Mouse (Mus musculus) lung, postnatal 0 days (tissue): ENCODE data around the gene Zkscan17. TPM values are rescaled to one million over a fixed set of nuclear protein-coding genes. Genes with fewer than 3 reads are reported as not detected.
A peak's percentile ranks its signal among the peaks of the same experiment; 100 is the strongest.

ENCODE experiments used
- ATAC-seq: fragments of 200-750 bp; cut with Nextera tagmentation; 2 replicates; pipeline ENCODE4 v1.8.0; 2017; ENCODE audit warnings: moderate library complexity
- DNase-seq: peaks from one replicate; pipeline ENCODE4 v3.0.0-alpha.2; 2016; ENCODE audit warnings: low spot score
- H3K27ac ChIP-seq: fragments of 300-500 bp; sonication (generic); 2 replicates; pipeline ENCODE4 v1.5.1; 2014; ENCODE audit warnings: antibody characterized with exemption, mild to moderate bottlenecking, low read length, mixed read lengths
- H3K27me3 ChIP-seq: fragments of 300-500 bp; sonication (generic); replicated peaks from 2 replicates; pipeline ENCODE4 v1.6.1; 2014; ENCODE audit warnings: low read length, mixed read lengths; ENCODE audit not compliant: insufficient read depth
- H3K36me3 ChIP-seq: fragments of 300-500 bp; sonication (generic); 2 replicates; pipeline ENCODE4 v1.6.1; 2014; ENCODE audit warnings: low read length, mixed read lengths; ENCODE audit not compliant: insufficient read depth
- H3K4me1 ChIP-seq: fragments of 300-500 bp; sonication (generic); 2 replicates; pipeline ENCODE4 v1.6.1; 2014; ENCODE audit warnings: antibody characterized with exemption, low read depth, low read length, mixed read lengths; ENCODE audit not compliant: insufficient read depth
- H3K4me2 ChIP-seq: fragments of 300-500 bp; sonication (generic); replicated peaks from 2 replicates; pipeline ENCODE4 v1.6.1; 2014; ENCODE audit warnings: low read depth, mild to moderate bottlenecking, low read length, moderate library complexity, mixed read lengths
- H3K4me3 ChIP-seq: fragments of 300-500 bp; sonication (generic); 2 replicates; pipeline ENCODE4 v1.5.1; 2014; ENCODE audit warnings: low read depth, low read length
- H3K9ac ChIP-seq: fragments of 300-500 bp; sonication (generic); replicated peaks from 2 replicates; pipeline ENCODE4 v1.6.1; 2014; ENCODE audit warnings: low read depth, mild to moderate bottlenecking
- H3K9me3 ChIP-seq: fragments of 300-500 bp; sonication (generic); 2 replicates; pipeline ENCODE4 v1.6.1; 2016; ENCODE audit warnings: low read length, mixed read lengths
- CTCF ChIP-seq: IDR thresholded peaks from 2 replicates; pipeline ENCODE4 v1.5.1; 2016; ENCODE audit warnings: antibody characterized with exemption, mild to moderate bottlenecking
- EP300 ChIP-seq: IDR thresholded peaks from 2 replicates; pipeline ENCODE4 v1.6.1; 2016; ENCODE audit warnings: antibody characterized with exemption, mild to moderate bottlenecking, control low read depth
- WGBS: fragments of 180-500 bp; shearing (Covaris S2); extraction: QIAGEN DNeasy Blood & Tissue Kit; methylation state at CpG from one replicate; pipeline ENCODE4 v1.1.7; 2014; 5-methylcytosine and 5-hydroxymethylcytosine counted together
- polyA plus RNA-seq: library from polyadenylated mRNA; unstranded; fragments of >200 nt; fragmentation: Nextera tagmentation; extraction: Ambion mirVana; gene quantifications from 2 replicates; pipeline ENCODE4 v1.2.1, GENCODE M21; 2015

The Zkscan17 gene
- polyA plus RNA-seq, 1 experiment from 2014 or later: 13.3 TPM

DNA sequence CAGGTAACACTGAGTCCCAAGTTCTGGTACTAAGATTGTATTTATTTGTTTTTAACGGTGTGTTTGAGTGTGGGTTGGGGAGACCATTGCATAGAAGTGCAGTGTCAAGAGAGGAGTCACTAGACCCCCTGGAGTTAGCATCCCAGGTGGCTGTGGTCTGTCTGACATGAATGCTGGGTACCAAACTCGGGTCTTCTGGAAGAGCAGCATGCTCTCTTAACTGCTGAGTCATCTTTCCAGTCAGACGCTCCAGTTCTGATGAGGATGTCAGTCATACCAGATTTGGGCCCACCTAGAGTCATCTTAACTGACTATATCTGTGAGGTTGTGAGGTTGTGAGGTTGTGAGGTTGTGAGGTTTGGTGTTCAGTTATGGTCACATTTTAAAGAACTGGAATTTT lies 34.4 kb upstream of the Zkscan17 start:
- no peak overlapping the region for H3K27ac ChIP-seq
- DNase-seq (no peak), ATAC-seq (no peak)
- H3K36me3 ChIP-seq: no peaks in the 10 kb centered on the region
- WGBS: 46% methylated on average over 3 of the region's 3 CpGs
- no peak overlapping the region for H3K4me2 ChIP-seq
- H3K4me3 ChIP-seq: no peak overlapping the region
- no peak overlapping the region for H3K9ac ChIP-seq
- H3K4me1 ChIP-seq: no peaks in the 10 kb centered on the region
- H3K27me3 ChIP-seq: no peaks in the 10 kb centered on the region
- no peak for TF ChIP-seq CTCF
- TF ChIP-seq EP300: no peak
- no peaks in the 10 kb centered on the region for H3K9me3 ChIP-seq

GRCm38 (mm10) chr11:59554535-59554934 lies 28.0 kb upstream of the Zkscan17 start:
- Histone ChIP-seq H3K9ac (no peak overlapping the region), H3K27me3 (no peaks in the 10 kb centered on the region), H3K27ac (no peak overlapping the region), H3K36me3 (no peaks in the 10 kb centered on the region), H3K4me3 (no peak overlapping the region), H3K9me3 (no peaks in the 10 kb centered on the region), H3K4me2 (no peak overlapping the region), H3K4me1 (no peaks in the 10 kb centered on the region)
- ATAC-seq (no peak), DNase-seq (no peak)
- 75% methylated on average over 8 of the region's 8 CpGs for WGBS
- no peak for TF ChIP-seq CTCF
- TF ChIP-seq EP300: no peak

DNA sequence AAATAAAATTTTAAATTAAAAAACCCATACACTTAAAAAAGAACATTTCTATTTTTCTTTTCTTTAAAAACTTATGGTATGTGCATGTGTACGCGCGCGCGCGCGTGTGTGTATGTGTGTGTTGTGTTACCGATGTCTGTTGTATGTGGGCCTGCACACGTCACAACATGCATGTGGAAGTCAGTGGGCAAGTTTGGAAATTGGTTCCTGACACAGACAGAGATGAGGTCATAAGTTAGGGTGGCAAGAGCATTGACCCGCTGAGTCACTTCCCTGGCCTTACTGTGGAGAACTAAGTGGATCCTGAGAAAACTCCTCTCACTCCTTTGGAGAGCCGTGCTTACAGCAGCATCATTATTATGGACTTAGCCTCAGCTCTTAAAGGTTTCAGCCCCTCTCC lies 27.6 kb upstream of the Zkscan17 start:
- no peak overlapping the region for H3K4me3 ChIP-seq
- H3K4me1 ChIP-seq: no peaks in the 10 kb centered on the region
- no peak for ATAC-seq
- H3K36me3 ChIP-seq: no peaks in the 10 kb centered on the region
- no peaks in the 10 kb centered on the region for H3K9me3 ChIP-seq
- DNase-seq: peak; percentile 18
- no peaks in the 10 kb centered on the region for H3K27me3 ChIP-seq
- 95% methylated on average over 11 of the region's 11 CpGs for WGBS
- H3K9ac ChIP-seq: no peak overlapping the region
- H3K27ac ChIP-seq: no peak overlapping the region
- no peak overlapping the region for H3K4me2 ChIP-seq
- TF ChIP-seq EP300 (no peak), CTCF (no peak)

GRCm38 (mm10) chr11:59544005-59544404 lies 17.5 kb upstream of the Zkscan17 start:
- no peaks in the 10 kb centered on the region for H3K9me3 ChIP-seq
- DNase-seq: no peak
- TF ChIP-seq EP300 (no peak), CTCF (no peak)
- ATAC-seq: no peak
- no peaks in the 10 kb centered on the region for H3K4me1 ChIP-seq
- no peak overlapping the region for H3K9ac ChIP-seq
- no peak overlapping the region for H3K4me2 ChIP-seq
- 81% methylated on average over 9 of the region's 9 CpGs for whole genome bisulfite sequencing
- no peaks in the 10 kb centered on the region for H3K36me3 ChIP-seq
- no peak overlapping the region for H3K4me3 ChIP-seq
- no peaks in the 10 kb centered on the region for H3K27me3 ChIP-seq
- no peak overlapping the region for H3K27ac ChIP-seq

DNA sequence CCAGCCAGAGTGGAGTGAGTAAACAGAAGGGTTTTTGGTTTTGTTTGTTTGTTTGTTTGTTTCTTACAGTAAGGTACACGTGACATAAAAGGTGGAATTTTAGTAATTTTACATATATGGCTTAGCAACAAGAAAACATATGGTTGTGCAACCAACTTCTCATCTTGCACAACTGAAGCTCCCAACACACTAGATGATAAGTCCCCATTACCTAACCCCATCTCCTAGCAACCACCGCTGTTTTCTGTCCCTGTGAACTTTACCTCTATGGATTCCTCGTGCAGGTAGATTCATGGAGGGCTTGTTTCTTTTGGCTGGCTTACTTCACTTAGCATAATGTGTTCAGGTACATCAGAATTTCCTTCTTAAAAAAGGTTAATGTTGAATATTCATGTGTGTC lies 16.8 kb upstream of the Zkscan17 start:
- WGBS: 70% methylated on average over 3 of the region's 3 CpGs
- peak; percentile 52 for DNase-seq
- H3K4me3 ChIP-seq: no peak overlapping the region
- no peaks in the 10 kb centered on the region for H3K27me3 ChIP-seq
- TF ChIP-seq EP300: no peak
- TF ChIP-seq CTCF: no peak
- H3K27ac ChIP-seq: no peak overlapping the region
- H3K36me3 ChIP-seq: no peaks in the 10 kb centered on the region
- 0 out of 2 replicates have a peak, but pooled peaks have one; percentile 41 for ATAC-seq
- H3K9me3 ChIP-seq: no peaks in the 10 kb centered on the region
- no peaks in the 10 kb centered on the region; the same call in 1 of the 2 replicates for H3K4me1 ChIP-seq
- no peak overlapping the region for H3K9ac ChIP-seq
- H3K4me2 ChIP-seq: no peak overlapping the region

GRCm38 (mm10) chr11:59542442-59542841 lies 15.9 kb upstream of the Zkscan17 start:
- H3K4me1 ChIP-seq: peaks cover 3% of the 10 kb centered on the region; the same call in 1 of the 2 replicates
- 68% methylated on average over 6 of the region's 6 CpGs for WGBS
- no peaks in the 10 kb centered on the region for H3K27me3 ChIP-seq
- ATAC-seq (peak; percentile 42; the same call in 1 of the 2 replicates), DNase-seq (peak; percentile 55)
- H3K9me3 ChIP-seq: no peaks in the 10 kb centered on the region
- no peak overlapping the region for H3K4me3 ChIP-seq
- H3K9ac ChIP-seq: no peak overlapping the region
- no peak overlapping the region for H3K4me2 ChIP-seq
- TF ChIP-seq CTCF: no peak
- no peak for TF ChIP-seq EP300
- no peak overlapping the region for H3K27ac ChIP-seq
- H3K36me3 ChIP-seq: no peaks in the 10 kb centered on the region

DNA sequence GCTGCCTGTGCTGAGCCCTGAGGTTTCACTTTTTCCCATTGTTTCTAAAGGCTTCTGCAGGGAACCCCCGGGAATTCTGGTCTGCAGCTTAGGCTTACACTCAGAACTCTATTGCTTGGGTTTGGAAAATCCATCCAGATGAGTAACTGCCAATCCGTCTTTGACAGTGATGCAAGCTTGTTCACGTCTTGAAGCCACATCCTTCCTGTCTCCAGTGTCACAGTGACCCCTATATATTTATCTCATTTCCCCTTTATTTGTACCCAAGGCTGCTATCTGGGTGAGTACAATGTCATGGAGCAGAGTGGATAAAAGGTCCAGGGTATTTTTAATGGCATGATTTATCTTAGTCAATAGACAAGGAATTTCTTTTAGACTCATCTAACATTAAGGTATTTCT lies 14.8 kb upstream of the Zkscan17 start, which contains the start of gene Nlrp3:
Gene Nlrp3, plus strand, starts transcription at position 245 of the 400 bp plus-strand sequence.
- no peak for ATAC-seq
- Histone ChIP-seq H3K9me3 (no peaks in the 10 kb centered on the region), H3K27ac (no peak within 1 kb of the TSS), H3K4me2 (no peak within 1 kb of the TSS), H3K9ac (no peak within 1 kb of the TSS), H3K4me1 (peaks cover 3% of the 10 kb centered on the region; the same call in 1 of the 2 replicates), H3K27me3 (no peaks in the 10 kb centered on the region), H3K4me3 (no peak within 1 kb of the TSS), H3K36me3 (no peaks in the 10 kb centered on the region)
- 30% methylated on average over 3 of the region's 3 CpGs for WGBS
- peak; percentile 33 for DNase-seq
- no peak for TF ChIP-seq CTCF
- TF ChIP-seq EP300: no peak
